In the genomic region with DNA sequence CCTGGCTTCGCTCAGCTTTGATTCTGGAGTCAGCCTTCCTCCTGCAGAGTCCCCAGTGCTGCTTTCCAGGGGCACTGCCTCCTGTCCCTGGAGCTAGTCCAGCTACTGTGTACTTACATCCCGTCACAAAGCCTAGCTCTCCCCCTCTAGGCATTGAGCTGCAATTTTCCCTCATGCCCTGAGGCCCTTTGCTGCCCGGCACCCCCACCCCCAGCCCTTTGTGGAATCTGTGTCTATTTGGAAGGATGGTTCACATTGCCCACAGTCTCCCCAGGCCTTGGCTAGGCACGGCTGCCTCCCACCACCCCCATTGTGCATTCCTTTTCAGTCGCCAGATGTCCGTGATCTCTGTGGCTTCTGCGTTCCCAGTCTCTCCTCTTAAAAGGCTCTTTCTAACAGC, we compare ENCODE assay signal across 8 mouse cellular contexts.
DNase-seq lines count a peak whose midpoint lies in the region; ATAC-seq lines count a peak whose summit lies in the region.

No protein-coding gene starts in this region.

- no peak overlapping the region for H3K4me2 ChIP-seq in kidney, embryonic 16.5 days (replicated peaks; ENCODE audit: low read depth, low read length)
- H3K4me2 ChIP-seq in heart, embryonic 14.5 days (ENCODE audit: low read length): peak overlapping the region; percentile 28
- H3K4me2 ChIP-seq in limb, embryonic 12.5 days: no peak overlapping the region
- no peak overlapping the region for H3K4me2 ChIP-seq in neural tube, embryonic 13.5 days

- H3K9me3 ChIP-seq in kidney, embryonic 16.5 days (ENCODE audit: low read length): no peaks in the 10 kb centered on the region
- no peaks in the 10 kb centered on the region for H3K9me3 ChIP-seq in heart, embryonic 14.5 days (ENCODE audit: control insufficient read depth, low read length)
- H3K9me3 ChIP-seq in limb, embryonic 12.5 days: no peaks in the 10 kb centered on the region
- no peaks in the 10 kb centered on the region for H3K9me3 ChIP-seq in neural tube, embryonic 13.5 days

- H3K27me3 ChIP-seq in kidney, embryonic 16.5 days (ENCODE audit: insufficient read depth, low read length): no peaks in the 10 kb centered on the region
- no peaks in the 10 kb centered on the region; the same call in 1 of the 2 replicates for H3K27me3 ChIP-seq in heart, embryonic 14.5 days (ENCODE audit: control insufficient read depth, insufficient read depth, low read length)
- no peaks in the 10 kb centered on the region for H3K27me3 ChIP-seq in limb, embryonic 12.5 days
- H3K27me3 ChIP-seq in neural tube, embryonic 13.5 days: no peaks in the 10 kb centered on the region

- no peak for DNase-seq in kidney, adult 9 months
- DNase-seq in cerebellum, postnatal 10 days: peak; percentile 85 to 92
- no peak for DNase-seq in thymus, postnatal 14 days

- no peak overlapping the region for H3K4me3 ChIP-seq in kidney, embryonic 16.5 days (ENCODE audit: low read length)
- no peak overlapping the region for H3K4me3 ChIP-seq in heart, embryonic 14.5 days (ENCODE audit: control insufficient read depth in 1 of 2, insufficient read depth in 1 of 2, low read depth in 1 of 2, low read length in 2 of 2)
- no peak overlapping the region for H3K4me3 ChIP-seq in limb, embryonic 12.5 days (replicated peaks)
- no peak overlapping the region for H3K4me3 ChIP-seq in neural tube, embryonic 13.5 days

- no peak overlapping the region for H3K9ac ChIP-seq in kidney, embryonic 16.5 days (replicated peaks; ENCODE audit: low read length)
- no peak overlapping the region for H3K9ac ChIP-seq in heart, embryonic 14.5 days (ENCODE audit: low read length)
- H3K9ac ChIP-seq in limb, embryonic 12.5 days (replicated peaks): no peak overlapping the region
- 0 out of 2 replicates have a peak overlapping the region, but pooled peaks have one; percentile 4 for H3K9ac ChIP-seq in neural tube, embryonic 13.5 days

- ATAC-seq in kidney, embryonic 16.5 days (ENCODE audit: low FRiP score, low TSS enrichment): no peak
- peak; percentile 58 for ATAC-seq in heart, embryonic 14.5 days (ENCODE audit: insufficient number of reproducible peaks, insufficient read depth, low FRiP score, low read depth)
- ATAC-seq in limb, embryonic 12.5 days (ENCODE audit: insufficient number of reproducible peaks, insufficient read depth, low FRiP score, low TSS enrichment, low read depth): peak; percentile 47
- ATAC-seq in neural tube, embryonic 13.5 days (ENCODE audit: low read depth): peak; percentile 77
- no peak for ATAC-seq in activated CD4-positive, CD25-positive, alpha-beta regulatory T cell, adult 4 months

- WGBS in kidney, embryonic 16.5 days: 45% methylated on average over 7 of the region's 7 CpGs
- WGBS in heart, embryonic 14.5 days: 29% methylated on average over 7 of the region's 7 CpGs
- 32% methylated on average over 7 of the region's 7 CpGs for WGBS in limb, embryonic 12.5 days
- WGBS in neural tube, embryonic 13.5 days: 7% methylated on average over 7 of the region's 7 CpGs

- H3K36me3 ChIP-seq in kidney, embryonic 16.5 days (ENCODE audit: insufficient read depth, low read length): peaks cover 37% of the 10 kb centered on the region
- H3K36me3 ChIP-seq in heart, embryonic 14.5 days (ENCODE audit: control insufficient read depth, insufficient read depth, low read length): peaks cover 11% of the 10 kb centered on the region; the same call in 1 of the 2 replicates
- peaks cover 20% of the 10 kb centered on the region for H3K36me3 ChIP-seq in limb, embryonic 12.5 days
- peaks cover 18% of the 10 kb centered on the region for H3K36me3 ChIP-seq in neural tube, embryonic 13.5 days

- H3K4me1 ChIP-seq in kidney, embryonic 16.5 days (ENCODE audit: insufficient read depth, low read length): peaks cover 25% of the 10 kb centered on the region
- peaks cover 14 to 17% of the 10 kb centered on the region in 2 experiments for H3K4me1 ChIP-seq in heart, embryonic 14.5 days (ENCODE audit: control insufficient read depth in 2 of 2, insufficient read depth in 2 of 2, low read length in 2 of 2)
- H3K4me1 ChIP-seq in limb, embryonic 12.5 days (replicated peaks): peaks cover 35% of the 10 kb centered on the region
- peaks cover 64% of the 10 kb centered on the region for H3K4me1 ChIP-seq in neural tube, embryonic 13.5 days (replicated peaks)

- peak overlapping the region; percentile 19; the same call in 1 of the 2 replicates for H3K27ac ChIP-seq in kidney, embryonic 16.5 days (ENCODE audit: low read length)
- H3K27ac ChIP-seq in heart, embryonic 14.5 days (replicated peaks in 1 of 2; ENCODE audit: control insufficient read depth in 1 of 2, insufficient read depth in 1 of 2, low read depth in 2 of 2, low read length in 2 of 2): peak overlapping the region in 1 of 2 experiments; percentile 29; a peak in 1 of 4 replicates
- peak overlapping the region; percentile 75 for H3K27ac ChIP-seq in limb, embryonic 12.5 days
- H3K27ac ChIP-seq in neural tube, embryonic 13.5 days (replicated peaks): peak overlapping the region; percentile 69

Comparison
In these comparisons a context has a peak if more than half of its experiments do, and no peak if none do; other contexts are left out.
1. ATAC-seq: peak in heart, embryonic 14.5 days (single experiment), limb, embryonic 12.5 days (single experiment) and neural tube, embryonic 13.5 days (single experiment); none in kidney, embryonic 16.5 days (single experiment) and activated CD4-positive, CD25-positive, alpha-beta regulatory T cell, adult 4 months (single experiment).
2. DNase-seq: peak in cerebellum, postnatal 10 days (2 of 2); none in kidney, adult 9 months (single experiment) and thymus, postnatal 14 days (single experiment).